Mouse (Mus musculus): ENCODE measurements around the gene Matn1.

DNA sequence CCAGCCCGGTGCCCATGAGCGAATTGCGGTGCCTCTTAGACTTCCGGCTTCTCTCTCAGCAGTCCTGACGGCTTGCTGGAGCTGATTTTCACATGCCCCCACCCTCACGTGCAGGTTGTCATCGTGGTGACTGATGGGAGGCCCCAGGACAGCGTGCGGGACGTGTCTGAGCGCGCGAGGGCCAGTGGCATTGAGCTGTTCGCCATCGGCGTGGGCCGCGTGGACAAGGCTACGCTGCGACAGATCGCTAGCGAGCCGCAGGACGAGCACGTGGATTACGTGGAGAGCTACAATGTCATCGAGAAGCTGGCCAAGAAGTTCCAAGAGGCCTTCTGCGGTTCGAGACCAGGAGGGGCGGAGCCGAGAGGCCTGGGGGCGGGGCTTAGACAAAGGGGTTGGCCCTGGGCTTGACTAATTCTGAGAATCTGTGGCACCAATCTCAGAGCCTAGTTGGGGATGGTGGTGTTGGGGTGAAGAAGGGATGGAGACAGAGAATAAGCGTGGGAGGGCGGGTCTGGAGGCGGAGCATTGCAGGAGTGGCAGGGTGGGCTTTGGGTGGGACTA, 5.7 kb downstream of the Matn1 start:
- TF ChIP-seq CTCF (IDR thresholded peaks at IDR 0.05; ENCODE audit: low read depth) = no peak
- TF ChIP-seq EP300 (IDR thresholded peaks at IDR 0.05; ENCODE audit: low read depth) = no peak

All from heart, postnatal 0 days (tissue).